ENCODE assay signal across 14 mouse cellular contexts in the genomic region with DNA sequence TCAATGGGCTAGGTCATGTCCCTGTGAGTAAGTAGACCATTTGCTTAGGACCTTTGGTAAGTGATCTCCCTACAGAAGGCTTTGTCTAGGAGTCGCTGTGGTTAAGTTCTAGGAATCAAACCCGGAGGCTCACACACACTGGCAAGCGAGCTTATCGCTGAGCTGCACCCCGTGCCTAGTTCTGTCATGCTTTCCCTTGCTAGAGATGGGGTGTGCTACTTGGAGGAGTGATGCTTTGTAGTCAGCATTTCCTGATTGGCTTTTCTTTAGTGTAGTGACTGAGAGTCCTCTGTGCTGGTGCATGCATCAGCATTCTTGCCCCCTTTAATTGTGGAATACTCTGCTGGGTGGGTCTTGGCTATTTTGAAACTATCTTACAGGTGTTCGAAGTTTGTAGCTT. TPM values are rescaled to one million over a fixed set of nuclear protein-coding genes. Genes with fewer than 3 reads are reported as not detected.
DNase-seq lines count a peak whose midpoint lies in the region; ATAC-seq and TF ChIP-seq lines count a peak whose summit lies in the region.
"Had no signal": no experiment of that assay in that cellular context is flagged by ENCODE, and none has a peak within 500 bp of the region (broad histone marks: within the 10 kb centered on the region; RNA-seq: fewer than 3 reads in every experiment).

No protein-coding gene starts in this region.

- peak; percentile 82 for DNase-seq in c-Kit-negative CD71-positive TER-119-positive erythroid progenitor cells, embryonic 14.5 days (ENCODE audit: low read depth, low spot score)
- peak; percentile 88 to 93 (median 89) for DNase-seq in liver, embryonic 14.5 days (ENCODE audit: low read depth in 3 of 3, low spot score in 3 of 3)
- no peak for DNase-seq in layer of hippocampus, adult 8-10 months (ENCODE audit: low spot score in 2 of 2)
- DNase-seq in thymus, postnatal 36 days: no peak
- DNase-seq: gastrocnemius, postnatal 10 days had no signal

- peak; percentile 87 for TF ChIP-seq EP300 in liver, embryonic 14.5 days (IDR thresholded peaks at IDR 0.05; ENCODE audit: low read depth)

- ATAC-seq in intestine, embryonic 15.5 days: peak; percentile 47; the same call in 1 of the 2 replicates
- ATAC-seq in intestine, postnatal 0 days: no peak
- ATAC-seq in liver, embryonic 14.5 days (ENCODE audit: insufficient read depth): peak; percentile 92
- peak; percentile 65; the same call in 1 of the 2 replicates for ATAC-seq in stomach, embryonic 14.5 days (ENCODE audit: insufficient number of reproducible peaks, insufficient read depth, low FRiP score, low read depth)
- no peak for ATAC-seq in hindbrain, embryonic 13.5 days (ENCODE audit: low FRiP score)
- ATAC-seq: forebrain, embryonic 13.5 days had no signal

- H3K27me3 ChIP-seq in intestine, embryonic 15.5 days (replicated peaks): no peaks in the 10 kb centered on the region
- no peaks in the 10 kb centered on the region for H3K27me3 ChIP-seq in intestine, postnatal 0 days (replicated peaks; ENCODE audit: control insufficient read depth, insufficient read depth, low read length)
- H3K27me3 ChIP-seq in liver, embryonic 14.5 days (ENCODE audit: control insufficient read depth, insufficient read depth, low read length): no peaks in the 10 kb centered on the region
- no peaks in the 10 kb centered on the region for H3K27me3 ChIP-seq in stomach, embryonic 14.5 days (ENCODE audit: control insufficient read depth, insufficient read depth, low read length)
- no peaks in the 10 kb centered on the region for H3K27me3 ChIP-seq in hindbrain, embryonic 13.5 days
- H3K27me3 ChIP-seq: forebrain, embryonic 13.5 days had no signal

- H3K4me1 ChIP-seq in intestine, embryonic 15.5 days (replicated peaks): no peaks in the 10 kb centered on the region
- H3K4me1 ChIP-seq in intestine, postnatal 0 days (replicated peaks; ENCODE audit: control insufficient read depth, insufficient read depth, low read length): 0 out of 2 replicates have a peak, but pooled peaks cover 4% of the 10 kb centered on the region
- H3K4me1 ChIP-seq in liver, embryonic 14.5 days (replicated peaks; ENCODE audit: control insufficient read depth in 2 of 2, insufficient read depth in 2 of 2, low read length in 1 of 2): peaks cover 68 to 73% of the 10 kb centered on the region in 2 experiments
- no peaks in the 10 kb centered on the region for H3K4me1 ChIP-seq in stomach, embryonic 14.5 days (ENCODE audit: control insufficient read depth, insufficient read depth, low read length)
- no peaks in the 10 kb centered on the region for H3K4me1 ChIP-seq in hindbrain, embryonic 13.5 days (replicated peaks)
- H3K4me1 ChIP-seq: forebrain, embryonic 13.5 days; hindbrain, embryonic 10.5 days had no signal

- H3K9me3 ChIP-seq in intestine, embryonic 15.5 days: no peaks in the 10 kb centered on the region
- no peaks in the 10 kb centered on the region for H3K9me3 ChIP-seq in intestine, postnatal 0 days (ENCODE audit: control insufficient read depth)
- no peaks in the 10 kb centered on the region for H3K9me3 ChIP-seq in liver, embryonic 14.5 days (ENCODE audit: control insufficient read depth, low read length)
- H3K9me3 ChIP-seq in stomach, embryonic 14.5 days (ENCODE audit: control insufficient read depth, low read depth, low read length): no peaks in the 10 kb centered on the region
- no peaks in the 10 kb centered on the region for H3K9me3 ChIP-seq in hindbrain, embryonic 13.5 days
- H3K9me3 ChIP-seq: forebrain, embryonic 13.5 days; hindbrain, embryonic 10.5 days had no signal

- no peak overlapping the region for H3K4me2 ChIP-seq in intestine, embryonic 15.5 days (replicated peaks)
- no peak overlapping the region for H3K4me2 ChIP-seq in intestine, postnatal 0 days (replicated peaks; ENCODE audit: low read depth)
- peak overlapping the region; percentile 73 for H3K4me2 ChIP-seq in liver, embryonic 14.5 days (ENCODE audit: low read depth)
- H3K4me2 ChIP-seq in stomach, embryonic 14.5 days (replicated peaks; ENCODE audit: low read depth, low read length): no peak overlapping the region
- no peak overlapping the region for H3K4me2 ChIP-seq in hindbrain, embryonic 13.5 days
- H3K4me2 ChIP-seq: forebrain, embryonic 13.5 days had no signal

- WGBS in intestine, embryonic 15.5 days: 86% methylated on average over 6 of the region's 6 CpGs
- 76% methylated on average over 6 of the region's 6 CpGs for WGBS in intestine, postnatal 0 days
- 25% methylated on average over 6 of the region's 6 CpGs for WGBS in liver, embryonic 14.5 days (ENCODE audit: insufficient replicate concordance)
- WGBS in stomach, embryonic 14.5 days: 84% methylated on average over 6 of the region's 6 CpGs
- WGBS in hindbrain, embryonic 13.5 days: 83% methylated on average over 6 of the region's 6 CpGs

- H3K4me3 ChIP-seq in intestine, embryonic 15.5 days (replicated peaks): no peak overlapping the region
- no peak overlapping the region for H3K4me3 ChIP-seq in intestine, postnatal 0 days (ENCODE audit: low read depth, low read length)
- H3K4me3 ChIP-seq in liver, embryonic 14.5 days (ENCODE audit: insufficient read depth in 1 of 2, low read depth in 2 of 2, low read length in 2 of 2): no peak overlapping the region
- H3K4me3 ChIP-seq in stomach, embryonic 14.5 days (ENCODE audit: low read depth, low read length): no peak overlapping the region
- no peak overlapping the region for H3K4me3 ChIP-seq in hindbrain, embryonic 13.5 days
- H3K4me3 ChIP-seq: forebrain, embryonic 13.5 days; hindbrain, embryonic 10.5 days; left cerebral cortex, adult 2 months had no signal

- TF ChIP-seq CTCF in intestine, postnatal 0 days (IDR thresholded peaks at IDR 0.05; ENCODE audit: low read depth): no peak
- TF ChIP-seq CTCF in liver, embryonic 14.5 days (IDR thresholded peaks at IDR 0.05; ENCODE audit: low read depth): peak; percentile 50

- H3K9ac ChIP-seq in intestine, embryonic 15.5 days: no peak overlapping the region
- H3K9ac ChIP-seq in intestine, postnatal 0 days (ENCODE audit: low read depth, low read length): no peak overlapping the region
- H3K9ac ChIP-seq in liver, embryonic 14.5 days (replicated peaks): peak overlapping the region; percentile 44
- H3K9ac ChIP-seq in stomach, embryonic 14.5 days (replicated peaks; ENCODE audit: low read depth, low read length): no peak overlapping the region
- no peak overlapping the region for H3K9ac ChIP-seq in hindbrain, embryonic 13.5 days
- H3K9ac ChIP-seq: forebrain, embryonic 13.5 days had no signal

- H3K27ac ChIP-seq in intestine, embryonic 15.5 days: no peak overlapping the region
- no peak overlapping the region; the same call in 1 of the 2 replicates for H3K27ac ChIP-seq in intestine, postnatal 0 days (ENCODE audit: low read depth, low read length)
- H3K27ac ChIP-seq in liver, embryonic 14.5 days: peak overlapping the region; percentile 93
- H3K27ac ChIP-seq in stomach, embryonic 14.5 days (ENCODE audit: low read length): no peak overlapping the region
- H3K27ac ChIP-seq in hindbrain, embryonic 13.5 days: no peak overlapping the region
- H3K27ac ChIP-seq: forebrain, embryonic 13.5 days; hindbrain, embryonic 10.5 days; kidney, postnatal 0 days; left cerebral cortex, adult 2 months had no signal

- no peaks in the 10 kb centered on the region for H3K36me3 ChIP-seq in intestine, embryonic 15.5 days
- no peaks in the 10 kb centered on the region for H3K36me3 ChIP-seq in intestine, postnatal 0 days (ENCODE audit: control insufficient read depth, insufficient read depth)
- no peaks in the 10 kb centered on the region for H3K36me3 ChIP-seq in liver, embryonic 14.5 days (replicated peaks; ENCODE audit: control insufficient read depth, insufficient read depth, low read depth)
- H3K36me3 ChIP-seq in stomach, embryonic 14.5 days (ENCODE audit: control insufficient read depth, insufficient read depth, low read length): no peaks in the 10 kb centered on the region
- no peaks in the 10 kb centered on the region for H3K36me3 ChIP-seq in hindbrain, embryonic 13.5 days
- H3K36me3 ChIP-seq: hindbrain, embryonic 10.5 days had no signal

RNA-seq across cellular contexts. Expression of a gene that starts 13.8 kb away (rescaled TPM):
- polyA plus RNA-seq in intestine, embryonic 15.5 days (2015; fragmentation: Nextera tagmentation; extraction: Ambion mirVana): 26.2 and 28.7 TPM in 2 replicates
- 14.8 and 17.2 TPM in 2 replicates for polyA plus RNA-seq in intestine, postnatal 0 days (2015; fragmentation: Nextera tagmentation; extraction: Ambion mirVana)
- 16.8 and 23.9 TPM in 2 replicates for polyA plus RNA-seq in liver, embryonic 14.5 days (2012; rRNA removed)
- polyA plus RNA-seq in liver, embryonic 14.5 days (2014; fragmentation: Nextera tagmentation; extraction: Ambion mirVana): 14.0 and 16.2 TPM in 2 replicates
- polyA plus RNA-seq in stomach, embryonic 14.5 days (2014; fragmentation: Nextera tagmentation; extraction: Ambion mirVana): 29.5 and 30.4 TPM in 2 replicates
- 10 to 100 TPM; 35.1 to 42.4 (median 41.3) TPM for total RNA-seq in layer of hippocampus, adult 8-10 months (2022)
- 27.9 and 28.4 TPM in 2 replicates for polyA plus RNA-seq in hindbrain, embryonic 13.5 days (2015; fragmentation: Nextera tagmentation; extraction: Ambion mirVana)

RNA-seq across cellular contexts. Expression of a gene that starts 14.0 kb away (rescaled TPM):
- polyA plus RNA-seq in intestine, embryonic 15.5 days (2015; fragmentation: Nextera tagmentation; extraction: Ambion mirVana): 130 and 146 TPM in 2 replicates
- 101 and 103 TPM in 2 replicates for polyA plus RNA-seq in intestine, postnatal 0 days (2015; fragmentation: Nextera tagmentation; extraction: Ambion mirVana)
- 9.7 and 20.5 TPM in 2 replicates for polyA plus RNA-seq in liver, embryonic 14.5 days (2012; rRNA removed)
- polyA plus RNA-seq in liver, embryonic 14.5 days (2014; fragmentation: Nextera tagmentation; extraction: Ambion mirVana): 59.1 and 65.9 TPM in 2 replicates
- 132 and 144 TPM in 2 replicates for polyA plus RNA-seq in stomach, embryonic 14.5 days (2014; fragmentation: Nextera tagmentation; extraction: Ambion mirVana)
- total RNA-seq in layer of hippocampus, adult 8-10 months (2022): 10 to 100 TPM; 59.6 to 69.7 (median 65.4) TPM
- polyA plus RNA-seq in hindbrain, embryonic 13.5 days (2015; fragmentation: Nextera tagmentation; extraction: Ambion mirVana): 166 and 180 TPM in 2 replicates

RNA-seq across cellular contexts. Expression of a gene that starts 54.1 kb away (rescaled TPM):
- polyA plus RNA-seq in intestine, embryonic 15.5 days (2015; fragmentation: Nextera tagmentation; extraction: Ambion mirVana): not detected in 2 replicates
- not detected in 2 replicates for polyA plus RNA-seq in intestine, postnatal 0 days (2015; fragmentation: Nextera tagmentation; extraction: Ambion mirVana)
- not detected in 2 replicates for polyA plus RNA-seq in liver, embryonic 14.5 days (2012; rRNA removed)
- polyA plus RNA-seq in liver, embryonic 14.5 days (2014; fragmentation: Nextera tagmentation; extraction: Ambion mirVana): not detected in 2 replicates
- polyA plus RNA-seq in stomach, embryonic 14.5 days (2014; fragmentation: Nextera tagmentation; extraction: Ambion mirVana): not detected in 2 replicates
- not detected for total RNA-seq in layer of hippocampus, adult 8-10 months (2022)
- not detected in 2 replicates for polyA plus RNA-seq in hindbrain, embryonic 13.5 days (2015; fragmentation: Nextera tagmentation; extraction: Ambion mirVana)
- total RNA-seq: gastrocnemius, postnatal 10 days; left cerebral cortex, adult 2 months; monocyte, adult 5-6 weeks had no signal
- polyA plus RNA-seq: forebrain, embryonic 13.5 days; hindbrain, embryonic 10.5 days; kidney, postnatal 0 days had no signal

Comparison
In these comparisons a context has a peak if more than half of its experiments do, and no peak if none do; other contexts are left out.
1. ATAC-seq: peak in intestine, embryonic 15.5 days (single experiment), liver, embryonic 14.5 days (single experiment) and stomach, embryonic 14.5 days (single experiment); none in intestine, postnatal 0 days (single experiment) and hindbrain, embryonic 13.5 days (single experiment).
2. DNase-seq: peak in c-Kit-negative CD71-positive TER-119-positive erythroid progenitor cells, embryonic 14.5 days (single experiment) and liver, embryonic 14.5 days (3 of 3); none in layer of hippocampus, adult 8-10 months (0 of 2) and thymus, postnatal 36 days (0 of 2).